Mouse (Mus musculus) hindbrain, embryonic 12.5 days (tissue): ENCODE measurements around the gene Spo11. TPM values are rescaled to one million over a fixed set of nuclear protein-coding genes. Genes with fewer than 3 reads are reported as not detected.

ENCODE experiments used
- ATAC-seq: fragments of 200-750 bp; cut with Nextera tagmentation; 2 replicates; pipeline ENCODE4 v1.8.0; 2017; ENCODE audit warnings: moderate TSS enrichment; ENCODE audit not compliant: low FRiP score
- H3K27ac ChIP-seq: fragments of 300-500 bp; sonication (generic); 2 replicates; pipeline ENCODE4 v1.5.1; 2016; ENCODE audit warnings: mild to moderate bottlenecking
- H3K27me3 ChIP-seq: fragments of 300-500 bp; sonication (generic); 2 replicates; pipeline ENCODE4 v1.6.1; 2016; ENCODE audit warnings: mild to moderate bottlenecking
- H3K36me3 ChIP-seq: fragments of 300-500 bp; sonication (generic); 2 replicates; pipeline ENCODE4 v1.6.1; 2016; ENCODE audit warnings: mild to moderate bottlenecking
- H3K4me1 ChIP-seq: fragments of 300-500 bp; sonication (generic); 2 replicates; pipeline ENCODE4 v1.6.1; 2016
- H3K4me2 ChIP-seq: fragments of 300-500 bp; sonication (generic); replicated peaks from 2 replicates; pipeline ENCODE4 v1.6.1; 2016; ENCODE audit warnings: mild to moderate bottlenecking
- H3K4me3 ChIP-seq: fragments of 300-500 bp; sonication (generic); 2 replicates; pipeline ENCODE4 v1.5.1; 2016; ENCODE audit warnings: mild to moderate bottlenecking
- H3K9ac ChIP-seq: fragments of 300-500 bp; sonication (generic); 2 replicates; pipeline ENCODE4 v1.6.1; 2016; ENCODE audit warnings: mild to moderate bottlenecking, moderate library complexity
- H3K9me3 ChIP-seq: fragments of 300-500 bp; sonication (generic); replicated peaks from 2 replicates; pipeline ENCODE4 v1.6.1; 2016; ENCODE audit warnings: mild to moderate bottlenecking
- WGBS: fragments of 180-500 bp; shearing (Covaris S2); methylation state at CpG from one replicate; pipeline ENCODE4 v1.1.7; 2016; 5-methylcytosine and 5-hydroxymethylcytosine counted together
- polyA plus RNA-seq: library from polyadenylated mRNA; unstranded; fragments of >200 nt; fragmentation: Nextera tagmentation; extraction: Ambion mirVana; gene quantifications from 2 replicates; pipeline ENCODE4 v1.2.1, GENCODE M21; 2016

Gene Spo11
- polyA plus RNA-seq, 1 experiment from 2014 or later: 0.50 TPM

GRCm38 (mm10) chr2:172938761-172939638 is 38.5 kb upstream of the Spo11 start:
- Histone ChIP-seq H3K4me2 (peak overlapping the region; percentile 83), H3K4me3 (peak overlapping the region; percentile 38), H3K9ac (peak overlapping the region; percentile 57), H3K4me1 (peaks cover 71% of the 10 kb centered on the region), H3K9me3 (no peaks in the 10 kb centered on the region), H3K36me3 (no peaks in the 10 kb centered on the region), H3K27ac (peak overlapping the region; percentile 56; the same call in 1 of the 2 replicates), H3K27me3 (peaks cover 98% of the 10 kb centered on the region)
- WGBS: under 1% methylated on average over 57 of the region's 57 CpGs
- ATAC-seq: no peak

- H3K4me3 ChIP-seq: peak overlapping the region; percentile 38
- WGBS: under 1% methylated on average over 26 of the region's 26 CpGs
- no peaks in the 10 kb centered on the region for H3K9me3 ChIP-seq
- H3K27me3 ChIP-seq: peaks cover 97% of the 10 kb centered on the region
- peak overlapping the region; percentile 56 for H3K27ac ChIP-seq
- ATAC-seq: no peak
- peak overlapping the region; percentile 57 for H3K9ac ChIP-seq
- H3K4me1 ChIP-seq: peaks cover 65% of the 10 kb centered on the region
- H3K4me2 ChIP-seq: peak overlapping the region; percentile 83
- H3K36me3 ChIP-seq: no peaks in the 10 kb centered on the region
These were observed 37.9 kb upstream of the Spo11 start for GRCm38 (mm10) chr2:172939639-172940002.

- under 1% methylated on average over 81 of the region's 82 CpGs for WGBS
- ATAC-seq: peak; percentile 39
- peaks cover 97% of the 10 kb centered on the region for H3K27me3 ChIP-seq
- H3K4me1 ChIP-seq: peaks cover 59% of the 10 kb centered on the region
- no peaks in the 10 kb centered on the region for H3K36me3 ChIP-seq
- H3K4me3 ChIP-seq: peak within 1 kb of the TSS; percentile 38
- peak within 1 kb of the TSS; percentile 56 for H3K27ac ChIP-seq
- H3K4me2 ChIP-seq: peak within 1 kb of the TSS; percentile 83
- H3K9ac ChIP-seq: peak within 1 kb of the TSS; percentile 58
- H3K9me3 ChIP-seq: no peaks in the 10 kb centered on the region
These were observed 37.3 kb upstream of the Spo11 start, which contains the start of gene Bmp7 for GRCm38 (mm10) chr2:172940003-172940798. Gene Bmp7 (minus strand): TSS chr2:172940321.

- Histone ChIP-seq H3K9ac (peak overlapping the region; percentile 58; the same call in 1 of the 2 replicates), H3K36me3 (no peaks in the 10 kb centered on the region), H3K4me2 (peak overlapping the region; percentile 83), H3K4me1 (peaks cover 54% of the 10 kb centered on the region), H3K27me3 (peaks cover 96% of the 10 kb centered on the region), H3K9me3 (no peaks in the 10 kb centered on the region), H3K27ac (no peak overlapping the region), H3K4me3 (peak overlapping the region; percentile 38)
- under 1% methylated on average over 12 of the region's 13 CpGs for WGBS
- ATAC-seq: 0 out of 2 replicates have a peak, but pooled peaks have one; percentile 1
These were observed 36.7 kb upstream of the Spo11 start for GRCm38 (mm10) chr2:172940799-172941163.

- Histone ChIP-seq H3K9ac (no peak overlapping the region), H3K9me3 (no peaks in the 10 kb centered on the region), H3K36me3 (no peaks in the 10 kb centered on the region), H3K4me2 (no peak overlapping the region), H3K4me1 (peaks cover 12% of the 10 kb centered on the region), H3K4me3 (no peak overlapping the region), H3K27ac (no peak overlapping the region), H3K27me3 (peaks cover 17% of the 10 kb centered on the region)
- ATAC-seq: no peak
- 45% methylated on average over 5 of the region's 5 CpGs for WGBS
These were observed 28.4 kb upstream of the Spo11 start for GRCm38 (mm10) chr2:172949051-172949450.

GRCm38 (mm10) chr2:172950119-172950676 is 27.3 kb upstream of the Spo11 start:
- Histone ChIP-seq H3K27ac (no peak overlapping the region), H3K27me3 (peaks cover 6% of the 10 kb centered on the region), H3K9me3 (no peaks in the 10 kb centered on the region), H3K4me3 (no peak overlapping the region), H3K36me3 (no peaks in the 10 kb centered on the region), H3K4me2 (no peak overlapping the region), H3K4me1 (peaks cover 12% of the 10 kb centered on the region), H3K9ac (no peak overlapping the region)
- 63% methylated on average over 9 of the region's 9 CpGs for WGBS
- ATAC-seq: no peak

- Histone ChIP-seq H3K9ac (no peak overlapping the region), H3K4me2 (no peak overlapping the region), H3K4me1 (peaks cover 12% of the 10 kb centered on the region), H3K9me3 (0 out of 2 replicates have a peak, but pooled peaks cover under 1% of the 10 kb centered on the region), H3K27ac (no peak overlapping the region), H3K4me3 (no peak overlapping the region), H3K36me3 (no peaks in the 10 kb centered on the region), H3K27me3 (peaks cover 2% of the 10 kb centered on the region; the same call in 1 of the 2 replicates)
- 31% methylated on average over 11 of the region's 11 CpGs for WGBS
- ATAC-seq: no peak
These were observed 26.8 kb upstream of the Spo11 start for GRCm38 (mm10) chr2:172950722-172951121.

- peaks cover 12% of the 10 kb centered on the region for H3K4me1 ChIP-seq
- H3K9me3 ChIP-seq: peaks cover 13% of the 10 kb centered on the region; the same call in 1 of the 2 replicates
- H3K4me2 ChIP-seq: no peak overlapping the region
- WGBS: 85% methylated on average over 2 of the region's 2 CpGs
- no peak for ATAC-seq
- H3K4me3 ChIP-seq: no peak overlapping the region
- H3K27ac ChIP-seq: no peak overlapping the region
- no peak overlapping the region for H3K9ac ChIP-seq
- H3K27me3 ChIP-seq: no peaks in the 10 kb centered on the region
- H3K36me3 ChIP-seq: no peaks in the 10 kb centered on the region
These were observed 25.5 kb upstream of the Spo11 start for GRCm38 (mm10) chr2:172951976-172952375.

- H3K9ac ChIP-seq: no peak overlapping the region
- peak overlapping the region; percentile 49; the same call in 1 of the 2 replicates for H3K27ac ChIP-seq
- peaks cover 12% of the 10 kb centered on the region for H3K4me1 ChIP-seq
- H3K36me3 ChIP-seq: no peaks in the 10 kb centered on the region
- H3K4me2 ChIP-seq: no peak overlapping the region
- ATAC-seq: peak; percentile 50; the same call in 1 of the 2 replicates
- WGBS: 3% methylated on average over 5 of the region's 5 CpGs
- H3K9me3 ChIP-seq: peaks cover 18% of the 10 kb centered on the region
- H3K4me3 ChIP-seq: no peak overlapping the region
- H3K27me3 ChIP-seq: no peaks in the 10 kb centered on the region; the same call in 1 of the 2 replicates
These were observed 18.9 kb upstream of the Spo11 start for GRCm38 (mm10) chr2:172958579-172958978.

GRCm38 (mm10) chr2:172959006-172959768 is 18.3 kb upstream of the Spo11 start:
- Histone ChIP-seq H3K9me3 (peaks cover 18% of the 10 kb centered on the region), H3K9ac (no peak overlapping the region), H3K4me2 (no peak overlapping the region), H3K4me3 (no peak overlapping the region), H3K27me3 (no peaks in the 10 kb centered on the region; the same call in 1 of the 2 replicates), H3K36me3 (no peaks in the 10 kb centered on the region), H3K4me1 (peaks cover 12% of the 10 kb centered on the region), H3K27ac (no peak overlapping the region)
- 51% methylated on average over 13 of the region's 13 CpGs for WGBS
- no peak for ATAC-seq

GRCm38 (mm10) chr2:172960350-172960749 is 17.1 kb upstream of the Spo11 start:
- no peak overlapping the region for H3K27ac ChIP-seq
- H3K4me1 ChIP-seq: peaks cover 14% of the 10 kb centered on the region
- H3K9me3 ChIP-seq: peaks cover 18% of the 10 kb centered on the region
- H3K27me3 ChIP-seq: no peaks in the 10 kb centered on the region; the same call in 1 of the 2 replicates
- no peak overlapping the region for H3K4me3 ChIP-seq
- H3K4me2 ChIP-seq: no peak overlapping the region
- H3K36me3 ChIP-seq: no peaks in the 10 kb centered on the region
- ATAC-seq: no peak
- no peak overlapping the region for H3K9ac ChIP-seq
- 88% methylated on average over 3 of the region's 3 CpGs for WGBS
